Mouse (Mus musculus): ENCODE data around the gene Tpo. TPM values are rescaled to one million over a fixed set of nuclear protein-coding genes. Genes with fewer than 3 reads are reported as not detected.

Tpo gene
- total RNA-seq, 2 experiments from 2014 or later = 0.24 to 0.26 TPM

DNA sequence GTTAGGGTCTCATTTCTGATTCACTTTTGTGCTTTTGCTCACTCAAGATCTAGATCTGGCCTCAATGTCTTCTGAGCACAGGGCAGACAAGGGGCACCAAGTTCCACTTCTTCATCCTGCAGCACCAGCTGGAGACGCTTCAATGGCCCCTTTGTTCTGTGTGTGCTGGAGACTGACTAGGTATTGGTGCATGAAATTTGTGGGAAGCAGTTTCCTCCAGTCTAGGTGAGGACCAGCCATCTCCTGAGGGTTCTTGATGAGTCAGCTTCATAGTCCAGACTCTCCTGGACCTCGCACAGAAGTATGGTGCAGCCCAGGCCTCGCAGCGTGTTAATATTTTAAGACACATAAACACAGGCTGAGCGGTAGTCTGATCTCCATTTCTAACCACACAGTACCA is 97.7 kb downstream of the Tpo start:
- DNase-seq (ENCODE audit: extremely low spot score in 1 of 2, low spot score in 2 of 2) = peak in 1 of 2 experiments; percentile 6
- intact Hi-C loops (cut with DNase I) = no loop called here

DNA sequence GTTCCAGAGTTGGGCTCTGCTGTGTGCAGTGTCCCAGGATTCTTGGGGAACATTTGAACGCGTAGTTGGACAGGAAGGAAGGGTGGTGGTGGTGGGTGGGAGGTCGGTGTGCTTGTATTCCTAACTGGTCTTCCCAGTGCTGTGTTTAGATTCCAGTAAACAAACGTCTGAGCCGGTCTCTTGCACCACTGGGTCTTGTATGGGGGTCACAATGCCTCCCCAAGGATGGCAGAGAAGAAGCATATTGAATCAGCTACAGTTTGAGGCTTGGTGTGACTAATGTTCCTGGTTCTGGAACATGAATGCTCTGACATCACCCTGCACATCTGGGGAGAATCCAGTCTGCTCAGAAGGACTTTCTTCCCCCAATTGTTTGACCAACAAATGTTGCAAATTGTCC is 101.9 kb downstream of the Tpo start:
- DNase-seq (ENCODE audit: extremely low spot score in 1 of 2, low spot score in 2 of 2) = no peak

DNA sequence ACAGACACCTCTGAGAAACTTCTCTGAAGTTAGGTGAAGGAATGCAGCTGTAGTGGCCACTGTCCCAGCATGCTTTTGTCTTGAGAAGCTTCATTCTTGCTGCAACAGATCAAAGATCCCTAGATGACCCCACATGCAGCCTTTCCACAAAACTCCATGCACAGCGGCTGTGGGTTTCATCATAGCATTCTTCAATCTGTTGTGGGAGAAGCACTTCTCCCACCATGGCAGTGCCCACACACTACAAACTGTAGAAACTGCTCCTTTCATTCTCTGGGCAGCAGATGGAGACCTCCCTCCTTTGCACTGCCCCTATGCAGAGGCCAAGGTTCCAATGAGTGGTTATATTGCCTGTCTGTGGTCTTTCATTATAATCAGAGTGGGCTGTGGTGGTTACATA is 103.3 kb downstream of the Tpo start:
- DNase-seq (ENCODE audit: extremely low spot score in 1 of 2, low spot score in 2 of 2) = no peak
- intact Hi-C loops (cut with DNase I) = no loop called here

More for the DNA sequence above, 101.9 kb downstream of the Tpo start:
- intact Hi-C loops (cut with DNase I) = no loop called here

DNA sequence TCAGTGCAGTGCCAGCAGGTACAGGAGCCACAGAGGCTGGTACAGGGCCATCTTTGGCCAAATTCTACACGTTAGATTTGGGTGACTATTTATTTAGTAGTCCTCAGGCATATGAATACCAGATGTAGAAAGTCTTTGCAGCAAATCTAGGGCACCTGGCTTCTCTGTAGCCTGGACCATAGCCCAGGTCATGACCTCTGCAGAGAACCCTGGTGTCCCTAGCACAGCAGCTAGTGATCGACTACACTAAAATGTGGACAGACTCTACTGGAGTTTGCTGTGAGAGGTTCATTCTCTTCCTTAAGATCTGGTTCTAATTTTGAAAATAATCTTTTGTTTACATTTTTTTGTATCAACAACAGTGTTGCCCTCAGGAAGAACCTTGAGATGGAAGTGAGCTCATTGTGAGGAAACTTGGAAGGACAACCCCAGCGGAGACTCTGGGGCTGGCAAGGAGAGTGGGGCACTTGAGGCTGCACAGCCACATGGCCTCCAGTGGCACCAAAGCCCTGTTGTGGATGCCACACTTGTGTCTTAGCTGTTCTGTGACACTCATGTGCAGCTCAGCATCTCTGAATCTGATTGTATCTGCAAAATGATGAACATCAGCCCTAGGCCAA is 104.6 kb downstream of the Tpo start:
- no peak for DNase-seq (ENCODE audit: extremely low spot score in 1 of 2, low spot score in 2 of 2)
- intact Hi-C loops (cut with DNase I) = no loop called here

DNA sequence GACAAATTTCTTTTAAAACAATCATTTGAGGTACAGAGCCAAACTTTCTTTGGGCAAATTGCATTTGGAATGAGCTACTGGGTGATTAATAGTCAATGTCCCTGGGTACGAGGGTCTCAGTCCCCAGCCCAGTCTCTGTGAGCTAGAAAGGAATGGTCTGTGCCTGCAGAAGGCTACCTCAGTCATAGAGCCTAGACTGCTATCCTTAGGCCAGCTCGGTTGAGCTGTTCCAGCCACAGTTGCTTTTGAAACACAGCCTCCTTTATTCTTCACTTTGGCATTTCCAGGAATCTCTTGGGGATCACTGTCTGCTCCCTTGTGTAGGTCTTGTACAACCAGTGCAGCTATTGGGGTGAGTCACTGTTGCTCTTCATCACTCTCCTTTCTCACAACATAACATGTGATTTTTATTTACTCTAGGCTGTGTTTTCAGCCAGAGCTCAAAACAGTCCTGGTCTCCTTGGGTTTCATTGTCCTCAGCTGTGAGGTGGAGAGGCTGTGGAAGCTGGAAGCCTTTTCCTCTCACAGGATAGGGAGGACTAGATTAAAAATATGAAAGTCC is 108.1 kb downstream of the Tpo start:
- no peak for DNase-seq (ENCODE audit: extremely low spot score in 1 of 2, low spot score in 2 of 2)
- intact Hi-C loops (cut with DNase I) = no loop called here

DNA sequence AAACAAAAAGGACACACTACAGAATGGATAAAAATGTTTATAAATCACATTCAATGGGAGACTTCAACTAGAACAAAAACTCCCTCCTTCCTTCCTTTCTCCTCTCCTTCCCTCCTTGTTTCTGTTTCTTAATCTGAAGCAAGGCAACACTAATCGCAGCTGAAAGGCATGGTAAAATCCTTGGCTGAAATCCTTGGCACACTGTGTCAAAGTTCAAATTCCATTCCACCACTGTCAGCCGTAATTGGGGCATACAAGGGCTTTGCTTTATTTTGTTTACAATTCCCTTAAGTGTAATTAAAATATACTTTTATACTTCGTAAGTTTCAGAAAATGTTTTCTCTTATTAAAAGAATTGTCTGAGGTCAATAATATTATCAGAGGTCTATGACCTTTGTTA is 108.9 kb downstream of the Tpo start:
- DNase-seq (ENCODE audit: extremely low spot score in 1 of 2, low spot score in 2 of 2) = no peak
- intact Hi-C loops (cut with DNase I) = no loop called here

DNA sequence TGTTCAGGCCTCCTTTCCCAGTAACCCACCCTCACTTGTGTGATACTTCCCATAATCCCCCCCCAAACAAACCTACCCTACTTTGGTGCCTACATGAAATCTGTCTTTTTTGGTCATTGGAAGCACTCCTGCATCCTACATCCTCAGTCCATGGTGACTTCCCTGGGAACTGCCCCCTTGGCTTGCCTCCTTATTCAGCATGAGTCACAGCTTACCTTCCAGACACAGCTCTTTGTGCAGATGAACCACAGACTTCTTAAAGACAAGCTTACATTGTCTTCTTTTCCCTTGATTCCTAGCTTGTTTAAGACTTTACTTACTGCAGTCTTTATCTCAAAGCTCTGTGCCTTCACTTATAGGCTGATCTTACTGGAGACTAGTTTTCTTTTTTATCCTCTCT is 112.0 kb downstream of the Tpo start:
- no peak for DNase-seq (ENCODE audit: extremely low spot score in 1 of 2, low spot score in 2 of 2)
- intact Hi-C loops (cut with DNase I) = no loop called here

DNA sequence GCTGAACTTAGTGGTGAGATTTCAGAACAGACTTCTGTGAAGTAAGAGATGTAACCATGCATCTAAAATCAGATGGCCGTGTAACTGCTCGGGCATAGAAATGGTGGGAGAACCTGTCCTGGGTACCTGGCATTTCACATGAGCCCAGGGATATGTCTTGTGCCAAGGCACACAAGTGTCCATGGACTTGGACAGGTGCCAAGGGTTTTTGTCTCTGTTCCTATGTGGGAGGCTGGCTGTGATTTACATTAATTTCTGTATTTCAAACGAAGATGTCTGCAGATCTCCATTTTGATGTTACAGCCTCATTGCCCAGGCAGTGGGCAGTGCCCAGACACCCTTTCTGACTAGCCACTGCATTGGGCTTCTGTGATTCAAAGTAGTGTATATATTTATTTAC is 115.3 kb downstream of the Tpo start:
- no peak for DNase-seq (ENCODE audit: extremely low spot score in 1 of 2, low spot score in 2 of 2)
- intact Hi-C loops (cut with DNase I) = no loop called here

DNA sequence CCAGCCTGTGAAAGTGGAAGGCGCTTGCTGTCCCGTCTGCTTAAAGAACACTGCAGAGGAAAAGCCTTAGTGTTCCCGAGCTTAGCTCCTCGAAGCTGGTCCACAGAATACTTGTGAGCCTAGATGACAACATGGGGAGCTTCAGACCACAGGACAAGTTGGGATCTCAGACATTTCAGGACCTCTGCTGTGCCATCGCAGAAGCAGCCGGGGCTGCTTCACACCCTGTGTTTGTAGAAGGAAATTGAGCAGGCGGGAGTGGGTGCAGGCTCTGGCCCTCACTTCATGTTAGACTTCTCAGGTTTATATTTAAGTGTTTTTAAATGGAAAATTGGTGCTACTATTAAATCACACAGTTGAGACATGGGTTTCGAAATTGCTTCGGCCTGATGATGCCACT is 116.9 kb downstream of the Tpo start:
- DNase-seq (ENCODE audit: extremely low spot score in 1 of 2, low spot score in 2 of 2) = no peak
- intact Hi-C loops (cut with DNase I) = no loop called here

DNA sequence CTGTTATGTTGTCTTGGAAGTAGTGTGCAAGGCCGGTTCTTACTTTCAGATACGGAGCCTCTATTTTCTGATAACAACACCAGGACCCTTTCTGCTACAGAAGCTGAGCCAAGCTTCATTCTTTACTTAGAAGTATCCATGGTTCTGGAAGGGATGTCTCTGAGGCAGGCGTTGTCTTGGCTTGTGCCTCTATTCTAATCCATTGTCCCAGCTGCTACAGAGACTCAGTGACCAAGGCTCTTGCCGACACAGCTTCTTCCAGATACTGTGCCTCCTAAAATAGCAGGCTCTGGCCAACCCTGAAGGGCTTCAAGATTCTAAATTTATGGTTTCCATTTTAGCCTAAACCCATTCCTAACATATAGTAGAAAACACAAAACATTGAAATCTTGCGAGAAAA is 123.7 kb downstream of the Tpo start:
- intact Hi-C loops (cut with DNase I) = no loop called here
- peak in 1 of 2 experiments; percentile 31 for DNase-seq (ENCODE audit: extremely low spot score in 1 of 2, low spot score in 2 of 2)

DNA sequence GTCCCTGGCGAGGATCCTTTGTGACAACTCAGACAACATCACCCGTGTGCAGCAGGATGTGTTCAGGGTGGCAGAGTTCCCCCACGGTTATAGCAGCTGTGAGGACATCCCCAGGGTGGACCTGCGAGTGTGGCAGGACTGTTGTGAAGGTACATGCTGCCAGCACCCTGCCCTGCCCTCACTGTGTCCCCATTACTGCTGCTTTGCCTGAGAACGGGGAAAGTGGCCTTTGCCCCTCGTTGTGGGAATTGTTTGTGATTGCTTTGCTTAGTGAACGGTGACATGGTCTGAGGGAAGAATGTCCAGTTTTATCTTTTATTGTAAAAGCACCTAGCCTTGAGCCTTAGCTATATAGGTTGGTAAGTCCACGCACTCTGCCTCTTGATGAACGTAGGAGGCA is 125.8 kb downstream of the Tpo start:
- DNase-seq (ENCODE audit: extremely low spot score in 1 of 2, low spot score in 2 of 2) = no peak
- intact Hi-C loops (cut with DNase I) = no loop called here

Other genes starting within 250 kb of the Tpo start
- gene Pxdn, start 195.0 kb downstream of the Tpo start, total RNA-seq (2021) = 10 to 100 TPM; 46.3 to 49.9 TPM
- 1 to 10 TPM; 4.7 to 5.1 TPM for gene Sntg2, start 240.8 kb upstream of the Tpo start, total RNA-seq (2021)

Data from left cerebral cortex, postnatal 10 days (tissue).